Mouse (Mus musculus) spleen, postnatal 36 days (tissue): ENCODE measurements around the gene Bank1.

Experiments used
- DNase-seq, 2 experiments: peaks; one replicate each; pipeline ENCODE4 v3.0.0; 2022; ENCODE audit warnings: low spot score in 2 of 2, mixed read lengths in 1 of 2

Gene Bank1

DNA sequence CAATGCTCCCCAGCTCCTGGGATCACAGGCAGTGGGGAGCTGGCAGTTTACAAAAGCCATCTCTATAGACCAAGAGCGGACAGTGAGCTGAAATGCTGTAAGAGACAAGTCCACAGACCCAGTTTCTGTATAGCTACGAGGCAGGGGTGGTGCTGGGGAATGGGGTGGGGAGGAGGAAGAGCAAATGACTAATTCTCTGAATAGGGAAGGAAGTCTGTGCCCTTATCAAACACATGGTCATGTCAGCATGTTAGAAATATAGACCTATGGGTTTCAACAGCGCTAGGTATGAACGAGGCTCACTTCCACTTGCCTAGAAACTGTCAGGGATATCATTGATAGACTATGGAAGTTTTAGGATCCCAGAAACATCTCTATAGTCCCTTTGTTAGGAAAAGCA lies 73.0 kb downstream of the Bank1 start:
- peak; percentile 39 to 41 for DNase-seq

DNA sequence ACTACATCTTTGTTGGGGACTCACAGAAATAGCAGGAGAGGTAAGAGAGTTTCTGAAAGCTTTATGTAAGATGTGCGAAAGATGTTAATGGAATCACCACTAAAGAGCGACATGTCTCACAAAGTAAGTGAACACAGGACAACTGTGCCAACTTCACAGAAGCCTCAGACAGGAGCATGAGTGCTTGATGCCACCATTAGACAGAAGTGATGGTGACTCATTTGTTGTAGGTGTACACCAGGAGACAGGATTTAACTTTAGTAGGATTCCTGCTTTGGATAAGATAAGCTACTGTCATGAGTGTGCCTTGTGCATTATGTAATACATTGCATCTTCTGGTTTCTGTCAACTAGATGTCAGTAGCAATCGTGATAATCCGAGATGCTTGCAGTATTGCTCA lies 74.3 kb downstream of the Bank1 start:
- no peak for DNase-seq

DNA sequence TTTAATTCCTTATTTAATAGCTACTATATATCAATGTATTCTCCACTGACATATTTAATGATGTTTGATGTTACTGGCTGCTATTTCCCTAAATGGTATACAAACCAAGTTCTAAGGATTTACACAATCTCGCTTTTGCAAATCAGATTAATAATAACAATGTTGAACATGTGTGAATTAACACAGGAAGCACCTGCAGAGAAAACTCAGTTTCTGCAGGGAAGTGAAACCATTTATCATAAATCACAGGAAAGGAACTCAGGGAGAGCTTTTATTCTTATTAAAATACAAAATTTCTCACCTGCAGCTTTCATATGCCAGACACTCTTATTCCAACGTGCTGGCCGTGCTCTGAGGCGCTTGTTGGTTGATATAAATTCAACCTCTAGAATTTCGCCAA lies 78.5 kb downstream of the Bank1 start:
- DNase-seq, result peak; percentile 65 to 78

DNA sequence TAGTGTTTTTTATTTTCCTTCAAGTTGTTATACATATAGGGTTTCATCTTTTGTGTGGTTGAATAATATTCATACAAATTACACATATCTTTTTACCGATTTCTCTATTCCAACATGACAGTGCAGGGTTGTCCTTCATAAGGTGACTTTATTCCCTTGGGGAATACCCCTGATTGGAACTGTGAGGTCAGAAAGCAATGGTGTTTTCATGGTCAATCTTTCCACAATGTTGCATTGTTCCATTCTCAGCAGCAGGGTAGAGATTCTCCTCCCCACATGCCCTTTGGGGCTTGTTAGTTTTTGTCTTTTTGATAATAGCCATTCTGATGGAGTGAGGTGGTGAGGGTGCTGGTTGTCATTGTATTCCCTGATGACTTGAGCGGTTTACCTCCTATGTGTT lies 80.9 kb downstream of the Bank1 start:
- DNase-seq, result no peak

DNA sequence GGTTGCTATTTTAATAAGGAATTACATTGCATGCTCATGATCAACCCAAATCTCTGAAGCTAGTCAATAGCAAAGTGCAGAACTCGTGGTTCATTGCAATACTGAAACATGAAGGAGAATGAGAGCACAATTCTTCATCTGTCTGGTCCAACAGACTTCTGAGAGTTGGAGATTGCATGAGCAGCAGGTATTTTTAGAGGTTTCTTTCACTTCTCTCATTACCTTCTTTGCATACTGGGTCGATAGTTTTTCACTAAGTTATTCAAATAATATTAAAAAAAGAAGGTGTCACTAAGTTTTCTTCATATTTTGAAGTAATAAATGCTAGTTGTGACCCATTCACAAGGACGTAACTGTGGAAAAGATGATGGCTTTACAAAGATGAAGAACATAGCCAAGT lies 87.1 kb downstream of the Bank1 start:
- DNase-seq, result peak; percentile 48 to 65

DNA sequence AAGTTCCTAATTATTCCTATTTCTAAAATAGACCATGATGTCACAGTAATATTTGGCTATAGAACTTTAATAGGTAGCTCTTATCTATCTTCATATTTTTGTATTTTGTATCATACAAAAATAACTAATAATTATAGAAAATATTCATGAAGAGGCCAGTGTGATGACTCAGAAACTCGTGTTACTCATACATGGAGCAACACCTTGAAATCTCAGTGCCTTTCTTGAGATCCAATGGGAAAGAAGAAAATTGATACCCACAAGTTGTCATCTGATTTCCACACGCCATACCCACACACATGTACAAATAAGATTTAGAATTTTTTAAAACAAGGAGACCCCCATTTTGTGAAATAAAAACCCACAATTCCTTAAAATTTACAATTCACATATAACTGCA lies 92.4 kb downstream of the Bank1 start:
- DNase-seq, result no peak

DNA sequence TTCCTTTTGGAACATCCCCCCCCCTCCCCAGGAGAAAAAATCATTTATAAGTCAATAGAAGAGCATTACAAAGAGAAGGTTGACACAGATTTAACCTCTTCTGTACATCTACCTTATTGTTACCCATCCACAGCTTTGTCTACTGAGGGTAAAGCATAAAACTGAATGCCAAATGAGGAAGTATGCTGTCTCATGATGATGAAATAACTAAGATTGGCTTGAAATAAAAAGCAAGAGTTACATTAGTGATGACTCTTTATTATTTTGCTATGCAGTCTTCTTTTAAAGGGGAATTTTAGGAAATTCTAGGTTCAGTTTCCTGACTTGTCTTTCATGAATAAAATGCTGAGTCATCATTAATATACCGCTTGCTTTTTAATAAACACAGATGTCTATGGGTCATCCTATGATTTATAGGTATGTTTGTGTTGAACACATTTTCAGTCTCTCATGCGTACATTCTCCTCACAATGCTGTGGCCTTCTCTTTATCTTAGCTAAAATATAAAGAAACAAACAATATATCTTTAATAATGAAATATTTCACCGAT lies 95.2 kb downstream of the Bank1 start:
- no peak for DNase-seq

DNA sequence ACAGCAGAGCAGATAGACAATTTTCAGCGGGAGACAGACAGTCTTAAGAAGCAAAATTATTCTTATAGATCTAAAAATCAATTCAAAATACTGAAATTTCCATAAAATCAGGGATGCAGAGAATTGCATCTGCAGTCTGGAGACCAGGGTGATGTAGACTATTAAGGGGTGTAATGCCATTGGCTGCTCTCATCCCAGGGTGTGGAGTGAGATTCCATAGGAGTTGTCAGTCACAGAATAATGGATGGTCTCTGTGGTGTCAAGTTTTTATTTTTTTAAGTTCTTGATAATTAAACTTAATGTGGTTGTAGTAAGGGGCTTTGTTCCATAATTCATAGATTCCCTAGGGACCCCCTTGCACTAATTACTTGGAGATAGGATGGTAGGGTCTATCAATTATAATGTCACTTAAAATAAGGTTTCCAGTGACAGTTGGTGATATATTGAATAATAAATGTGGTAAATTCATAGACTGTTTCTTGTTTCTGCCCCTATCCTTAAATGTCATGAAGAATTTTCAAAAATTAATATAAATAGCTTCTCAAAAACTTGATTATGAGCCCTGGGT lies 136.1 kb downstream of the Bank1 start:
- no peak for DNase-seq

DNA sequence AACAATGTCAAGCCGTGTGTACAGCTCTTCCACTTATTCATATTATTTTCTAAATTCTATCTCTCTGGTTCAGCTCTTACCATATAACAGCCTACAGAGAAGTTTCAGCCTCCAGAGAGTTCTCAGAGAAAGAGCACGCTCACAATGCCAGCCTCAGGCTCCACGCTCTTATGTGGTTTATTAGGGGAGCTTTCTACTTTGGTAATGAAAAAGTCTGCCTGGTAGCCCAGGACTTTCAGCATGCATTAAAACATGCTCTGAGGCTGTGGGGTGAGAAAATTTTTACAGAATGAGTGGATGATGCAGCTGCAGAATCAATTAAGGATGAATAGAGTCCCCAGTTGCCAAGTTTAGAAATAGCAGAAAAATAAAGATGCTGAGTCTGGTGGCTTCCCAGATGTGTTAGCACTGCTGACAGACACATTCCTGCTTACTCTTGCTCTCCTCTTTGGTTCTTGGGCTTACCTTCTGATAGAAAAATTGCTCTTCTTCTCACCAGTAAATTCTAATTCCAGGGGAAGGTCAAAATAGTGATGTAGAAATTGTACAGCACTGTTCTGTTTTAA lies 139.2 kb downstream of the Bank1 start:
- DNase-seq, result no peak

DNA sequence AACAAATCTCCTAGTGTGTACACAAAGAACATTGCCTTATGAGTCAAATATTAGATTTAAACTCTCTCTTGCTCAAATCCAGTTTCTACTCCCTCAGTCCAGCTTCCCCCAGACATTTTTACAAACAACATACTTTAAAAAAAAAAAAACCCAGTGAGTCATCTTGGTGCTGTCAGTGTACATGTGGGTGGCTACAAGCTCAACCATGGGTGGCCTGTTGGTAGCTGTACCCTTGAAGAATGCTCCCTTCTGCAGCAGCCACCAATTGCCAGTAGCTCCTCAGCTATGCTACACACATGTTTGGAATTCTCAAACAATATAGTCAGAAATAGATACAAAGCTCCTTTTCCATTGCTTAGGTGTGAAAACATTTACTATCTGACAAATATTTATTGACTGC lies 154.2 kb downstream of the Bank1 start:
- no peak for DNase-seq

DNA sequence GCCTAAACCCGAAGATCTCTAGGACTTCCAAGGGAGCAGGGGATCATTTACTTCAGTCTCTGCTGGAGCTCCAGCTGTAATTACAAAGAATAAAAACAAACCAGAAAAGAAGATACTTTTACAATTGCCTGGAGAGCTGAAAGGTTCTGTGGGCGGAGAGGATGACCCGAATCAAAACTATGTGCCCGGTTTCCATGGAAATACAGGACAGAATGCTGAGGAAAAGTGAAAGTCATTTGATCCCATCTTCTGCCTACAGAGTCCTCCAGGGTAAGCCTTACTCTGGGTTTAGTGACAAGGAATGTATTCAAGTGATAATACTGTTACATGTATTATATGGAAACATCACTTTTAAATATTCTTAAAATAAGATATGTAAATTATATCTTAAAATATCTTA lies 157.8 kb downstream of the Bank1 start:
- no peak for DNase-seq

DNA sequence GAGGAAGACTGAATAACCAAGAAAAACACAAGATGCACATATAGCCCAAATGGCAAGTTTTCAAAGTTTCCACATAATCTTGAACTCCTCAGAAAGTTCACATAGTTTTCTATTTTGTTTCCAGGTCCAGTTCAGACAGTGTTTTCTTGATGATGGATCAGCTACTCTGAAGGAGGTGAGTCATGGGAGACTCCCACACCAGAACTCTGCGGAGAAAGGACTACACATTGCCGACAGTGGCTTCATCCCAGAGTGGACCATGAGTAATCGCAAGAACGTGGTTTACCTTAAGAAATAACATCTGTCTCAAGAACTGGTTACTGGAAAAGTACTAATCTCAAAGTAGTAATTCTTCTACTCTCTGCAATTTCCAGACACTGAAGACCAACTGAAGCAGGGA lies 159.2 kb downstream of the Bank1 start:
- DNase-seq, result no peak

DNA sequence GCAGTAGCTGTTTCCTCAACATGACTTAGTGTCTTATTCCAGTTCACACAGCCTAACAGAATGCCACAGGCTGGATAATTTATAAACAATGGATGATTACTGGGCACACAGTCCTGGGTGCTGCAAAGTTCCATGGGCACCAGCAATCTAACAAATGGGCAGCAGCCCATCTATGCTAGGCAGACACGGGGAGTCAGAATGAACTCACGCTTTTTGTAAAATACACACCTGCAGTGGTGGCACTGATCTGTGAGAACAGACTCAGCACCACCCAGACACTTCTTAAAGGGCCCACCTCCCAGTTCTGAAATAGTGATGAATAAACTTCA lies 159.9 kb downstream of the Bank1 start:
- DNase-seq, result no peak

DNA sequence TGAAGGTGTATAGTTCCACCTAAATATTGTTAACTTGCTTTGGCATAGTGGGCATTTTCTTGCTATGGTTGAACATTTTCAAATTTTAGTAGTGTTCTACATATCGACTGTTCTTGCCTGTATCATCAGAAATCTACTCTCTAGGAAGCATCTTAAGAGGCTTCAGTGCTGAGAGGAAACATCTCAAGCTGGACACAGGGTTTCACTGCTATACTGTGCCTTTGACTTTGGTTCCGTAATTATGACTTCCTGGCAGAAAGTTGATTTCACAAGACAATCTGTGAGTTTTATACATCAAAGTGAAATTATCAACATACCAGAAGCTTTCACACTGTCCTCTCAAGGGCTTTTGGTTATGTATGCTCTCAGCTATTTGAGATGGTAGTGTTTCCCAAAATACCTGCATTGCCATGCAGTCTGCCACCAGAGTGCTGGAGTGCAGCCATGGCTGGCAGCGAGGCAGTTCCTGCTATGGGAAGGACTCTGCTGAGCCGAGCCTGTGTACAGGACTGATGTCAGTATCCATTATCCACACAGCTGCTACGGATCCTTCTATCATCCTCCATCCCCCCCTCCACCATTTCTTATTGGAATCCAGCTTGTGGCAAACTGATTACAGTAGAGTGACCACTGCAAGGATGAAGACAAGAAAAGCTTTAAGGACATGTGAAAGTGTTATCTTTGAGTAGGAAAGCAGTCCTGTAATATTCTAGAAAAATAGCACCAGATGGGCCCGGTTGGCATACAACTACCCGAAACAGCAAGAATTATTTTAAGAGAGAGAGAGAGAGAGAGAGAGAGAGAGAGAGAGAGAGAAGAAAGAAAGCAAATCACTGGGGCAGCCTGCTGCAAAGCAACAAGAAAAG lies 160.5 kb downstream of the Bank1 start:
- no peak for DNase-seq

DNA sequence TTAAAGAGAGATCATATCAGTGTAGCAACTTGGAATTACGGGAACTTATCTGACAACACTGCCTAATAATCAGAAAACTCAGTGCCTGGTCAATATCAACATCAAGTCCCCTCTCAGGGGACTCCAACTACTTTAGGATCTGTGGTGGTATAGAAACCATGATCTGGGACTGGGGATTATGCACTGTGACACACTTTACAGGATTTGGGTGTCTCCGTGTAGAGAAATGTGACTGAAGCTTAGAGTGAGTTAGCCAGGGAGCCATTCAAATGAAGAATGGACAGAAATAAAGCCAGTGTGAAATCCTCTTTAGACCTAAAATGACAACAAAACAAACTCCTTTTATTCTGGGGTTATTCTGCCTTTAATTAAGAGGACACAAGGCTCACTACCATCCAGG lies 167.8 kb downstream of the Bank1 start:
- no peak for DNase-seq

DNA sequence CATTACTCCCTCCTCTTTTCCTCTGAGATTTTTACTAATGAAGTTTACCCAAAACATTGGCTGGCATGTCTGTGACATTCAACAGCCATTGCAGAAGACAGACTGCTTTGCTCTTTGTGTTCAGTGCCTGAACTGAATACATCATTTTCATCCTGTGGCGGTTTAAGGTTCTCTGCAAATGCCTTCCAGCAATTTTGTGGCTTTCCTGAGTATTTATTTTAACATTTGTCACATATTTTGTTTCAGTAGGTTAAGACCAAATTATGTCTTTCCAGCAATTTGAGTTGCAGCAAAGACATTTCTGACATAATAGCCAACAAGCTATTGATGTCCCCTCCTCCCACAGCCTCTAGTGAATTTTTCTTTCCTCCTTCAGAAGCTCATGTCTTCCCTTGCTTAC lies 170.3 kb downstream of the Bank1 start:
- no peak for DNase-seq

DNA sequence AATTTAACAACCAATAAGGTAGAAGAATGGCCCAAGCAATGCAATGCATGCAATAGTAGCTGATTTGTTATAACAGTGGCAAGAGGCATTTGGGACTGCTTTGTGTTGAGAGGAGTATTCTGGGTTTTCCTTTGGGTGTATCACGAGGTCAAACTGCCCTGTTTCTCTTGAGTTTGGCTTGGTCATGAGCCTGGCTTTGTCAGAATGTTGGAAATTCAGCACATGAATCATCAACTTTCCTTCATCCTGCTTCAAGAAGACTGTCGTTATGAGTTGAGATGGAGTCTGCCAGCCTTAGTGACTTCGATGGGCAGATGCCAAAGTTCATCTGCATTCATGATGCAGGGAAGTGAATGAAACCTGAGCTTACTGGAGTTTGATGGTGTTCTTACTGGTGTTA lies 175.0 kb downstream of the Bank1 start:
- no peak for DNase-seq

DNA sequence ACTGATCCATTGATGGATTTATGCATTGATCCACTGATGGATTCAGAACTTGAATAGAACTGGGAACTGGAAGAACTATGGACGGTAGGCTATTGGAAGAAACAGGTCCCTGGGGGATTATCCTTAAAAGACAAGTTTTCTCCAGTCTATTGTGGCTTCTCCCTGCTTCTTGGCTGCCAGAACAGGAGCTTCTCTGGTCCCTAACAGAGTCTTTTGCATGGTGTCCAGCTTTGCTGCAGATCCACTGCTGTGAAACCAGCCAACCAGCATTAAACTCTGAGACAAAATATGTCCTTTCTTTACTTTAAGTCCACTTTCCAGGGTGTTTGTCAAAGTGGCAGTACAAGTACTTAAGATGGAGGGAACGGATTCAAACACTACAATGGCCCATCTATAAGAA lies 178.7 kb downstream of the Bank1 start:
- no peak for DNase-seq

DNA sequence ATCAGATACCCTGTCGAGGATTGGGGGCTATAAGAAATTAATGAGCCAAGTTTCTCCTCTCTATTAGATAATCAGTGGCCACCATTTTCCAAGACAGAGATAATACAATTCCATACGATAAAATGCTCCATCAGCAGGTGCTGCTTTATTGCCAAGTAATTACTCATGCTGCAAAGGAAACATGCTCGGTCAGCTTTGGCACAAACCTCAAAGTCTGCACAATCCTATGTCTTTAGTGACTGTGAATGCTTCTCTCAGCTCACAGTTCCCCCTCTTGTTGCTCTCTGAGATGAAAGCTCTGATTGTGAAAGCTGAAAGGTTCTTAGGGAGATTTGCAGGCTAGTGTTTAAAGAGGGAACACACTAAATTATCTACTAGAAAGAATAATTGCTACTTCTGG lies 193.9 kb downstream of the Bank1 start:
- no peak for DNase-seq

DNA sequence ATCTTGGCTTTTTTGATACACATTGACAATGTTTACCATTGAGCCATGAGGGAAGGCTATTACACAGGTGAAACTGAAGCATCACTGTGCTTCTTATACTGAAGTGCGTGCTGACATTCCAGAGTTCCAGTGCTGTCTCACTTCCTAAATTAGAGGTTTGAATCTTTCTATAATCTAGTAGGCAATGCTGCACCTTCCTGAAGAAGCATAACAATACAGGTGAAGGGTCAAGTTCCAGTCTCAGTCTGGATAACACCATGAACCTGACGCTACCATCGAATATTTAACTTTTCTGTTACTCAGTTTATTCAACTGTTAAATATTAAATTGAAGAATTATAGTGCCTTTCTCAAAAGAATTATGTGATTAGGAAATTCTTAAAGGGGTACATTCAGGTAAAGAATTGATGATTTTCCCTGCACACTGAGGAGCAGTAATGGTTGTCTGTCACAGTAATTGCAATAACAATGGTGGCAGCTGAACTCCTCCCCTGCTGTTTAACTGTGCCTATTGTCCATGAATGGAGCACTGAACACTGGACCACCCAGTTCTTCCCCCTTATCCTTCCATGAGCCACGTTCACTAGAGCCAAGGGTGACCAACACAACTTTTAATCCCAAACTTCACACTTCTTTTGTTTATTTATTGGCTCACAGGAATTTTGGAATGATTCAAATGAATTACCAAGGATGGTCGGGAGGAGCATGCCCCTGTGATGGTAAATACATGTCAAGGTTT lies 210.2 kb downstream of the Bank1 start:
- no peak for DNase-seq

DNA sequence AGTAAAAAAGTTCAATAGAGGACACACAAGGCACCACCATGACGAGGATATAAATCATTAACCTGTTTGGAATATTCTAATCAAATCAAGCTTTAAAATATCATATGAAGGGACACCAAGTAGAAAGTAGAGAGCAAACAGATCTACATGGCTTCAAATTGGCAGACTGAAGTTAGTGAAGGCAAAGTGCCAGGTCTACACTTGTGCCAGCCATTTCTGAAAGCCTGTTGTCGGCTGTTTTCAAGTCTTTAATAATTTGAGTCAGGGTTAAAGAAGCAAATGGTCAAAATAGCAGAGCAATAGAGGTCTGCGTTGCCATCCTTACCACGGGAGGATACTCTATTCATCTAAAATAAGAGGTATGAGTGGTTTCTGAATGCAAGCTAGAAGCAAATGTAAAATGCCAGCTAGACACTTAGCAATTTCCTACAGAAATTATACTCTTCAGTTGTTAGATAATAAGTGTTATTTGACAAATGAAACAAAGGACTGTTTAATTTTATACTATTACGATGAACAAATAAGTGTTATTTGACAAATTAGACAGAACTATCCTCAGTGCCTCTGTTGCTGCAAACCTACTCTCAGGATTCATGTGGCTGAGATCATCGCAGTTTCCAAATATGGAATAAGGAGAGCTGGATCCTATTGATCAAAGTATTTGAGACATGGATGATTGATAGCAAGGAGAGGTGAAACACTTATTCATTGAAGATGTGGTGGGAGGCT lies 216.3 kb downstream of the Bank1 start:
- no peak for DNase-seq

DNA sequence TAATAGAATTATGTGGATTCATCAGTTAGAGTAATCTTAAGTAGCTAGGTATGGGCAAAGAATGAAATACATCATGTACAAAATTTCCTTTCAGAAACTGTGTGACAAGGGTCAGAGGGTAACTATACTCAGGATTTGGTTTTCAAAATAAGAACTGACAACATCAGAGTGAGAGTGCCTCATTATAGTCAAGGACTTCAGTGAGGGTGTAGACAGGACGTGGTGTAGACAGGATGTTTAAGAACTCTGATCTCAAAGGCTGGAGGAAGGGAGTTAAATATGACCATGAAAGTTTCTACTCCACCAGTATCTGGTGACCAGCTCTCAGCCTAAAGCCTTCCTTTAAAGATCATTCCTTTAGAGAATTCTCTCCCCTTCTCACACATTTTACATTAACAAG lies 219.4 kb downstream of the Bank1 start:
- no peak for DNase-seq
